ENCODE assay signal across 8 mouse cellular contexts in the genomic region with DNA sequence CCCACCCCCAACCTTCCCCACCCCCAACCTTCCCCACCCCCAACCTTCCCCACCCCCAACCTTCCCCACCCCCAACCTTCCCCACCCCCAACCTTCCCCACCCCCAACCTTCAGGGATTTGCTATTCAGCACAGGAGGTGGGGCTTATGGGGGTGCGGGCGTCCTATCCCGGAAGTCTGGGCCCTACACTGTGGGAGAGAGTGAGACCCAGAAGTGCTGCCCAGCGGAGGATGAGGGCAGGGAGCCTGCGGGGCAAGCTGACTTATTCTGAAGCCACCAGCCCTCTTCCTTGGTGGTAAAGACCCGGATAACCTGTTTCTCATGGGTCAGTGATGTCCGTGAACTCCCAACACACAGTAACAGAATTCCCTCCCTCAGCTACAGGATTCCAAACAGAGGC. TPM values are rescaled to one million over a fixed set of nuclear protein-coding genes. Genes with fewer than 3 reads are reported as not detected.
DNase-seq lines count a peak whose midpoint lies in the region; ATAC-seq and TF ChIP-seq lines count a peak whose summit lies in the region.
"Had no signal": no experiment of that assay in that cellular context is flagged by ENCODE, and none has a peak within 500 bp of the region (broad histone marks: within the 10 kb centered on the region; RNA-seq: fewer than 3 reads in every experiment).

No protein-coding gene starts in this region.

- TF ChIP-seq CTCF in kidney, postnatal 0 days (IDR thresholded peaks at IDR 0.05; ENCODE audit: low read depth), result no peak

- peak overlapping the region; percentile 56 for H3K4me3 ChIP-seq in heart, embryonic 10.5 days
- H3K4me3 ChIP-seq in kidney, postnatal 0 days (replicated peaks; ENCODE audit: low read depth, low read length), result no peak overlapping the region

- no peaks in the 10 kb centered on the region for H3K9me3 ChIP-seq in heart, embryonic 10.5 days
- no peaks in the 10 kb centered on the region for H3K9me3 ChIP-seq in kidney, postnatal 0 days (replicated peaks; ENCODE audit: low read length)

- peaks cover 64% of the 10 kb centered on the region for H3K27me3 ChIP-seq in heart, embryonic 10.5 days (ENCODE audit: insufficient read depth, poor library complexity, severe bottlenecking)
- H3K27me3 ChIP-seq in kidney, postnatal 0 days (ENCODE audit: insufficient read depth, low read length), result no peaks in the 10 kb centered on the region; the same call in 1 of the 2 replicates

- 0 out of 2 replicates have a peak overlapping the region, but pooled peaks have one; percentile 39 for H3K4me2 ChIP-seq in kidney, postnatal 0 days (ENCODE audit: low read length)

- H3K4me1 ChIP-seq in heart, embryonic 10.5 days, result peaks cover 14% of the 10 kb centered on the region
- no peaks in the 10 kb centered on the region for H3K4me1 ChIP-seq in kidney, postnatal 0 days (replicated peaks; ENCODE audit: insufficient read depth, low read length)

- no peak overlapping the region for H3K9ac ChIP-seq in kidney, postnatal 0 days (ENCODE audit: low read depth, low read length)

- whole genome bisulfite sequencing in heart, embryonic 10.5 days, result 1% methylated on average over 7 of the region's 7 CpGs
- WGBS in kidney, postnatal 0 days, result under 1% methylated on average over 7 of the region's 7 CpGs

- peak; percentile 16 for DNase-seq in CD4-positive helper T cell, adult 2 months (ENCODE audit: low read depth, low spot score)
- DNase-seq in adrenal gland, adult 18-20 months (ENCODE audit: low spot score in 2 of 2), result peak; percentile 31 to 34
- DNase-seq in heart, embryonic 10.5 days (ENCODE audit: low spot score), result no peak
- no peak for DNase-seq in kidney, postnatal 0 days (ENCODE audit: low spot score)
- DNase-seq in naive thymus-derived CD4-positive, alpha-beta T cell, adult 2 months (ENCODE audit: low read depth), result peak; percentile 15
- no peak for DNase-seq in layer of hippocampus, adult 9-10 months (ENCODE audit: low spot score)

- ATAC-seq in kidney, postnatal 0 days (replicated peaks; ENCODE audit: low FRiP score, low read depth), result no peak
- no peak for ATAC-seq in frontal cortex, adult (ENCODE audit: low TSS enrichment)

- no peaks in the 10 kb centered on the region for H3K36me3 ChIP-seq in heart, embryonic 10.5 days
- H3K36me3 ChIP-seq in kidney, postnatal 0 days (ENCODE audit: insufficient read depth, low read length), result no peaks in the 10 kb centered on the region

- no peak overlapping the region for H3K27ac ChIP-seq in heart, embryonic 10.5 days
- H3K27ac ChIP-seq in kidney, postnatal 0 days, result no peak overlapping the region

RNA-seq across cellular contexts. Expression of a gene that starts 42.7 kb away (rescaled TPM):
- total RNA-seq in adrenal gland, adult 18-20 months (2021), result not detected
- not detected in 2 replicates for polyA plus RNA-seq in heart, embryonic 10.5 days (2016; fragmentation: Nextera tagmentation; extraction: Ambion mirVana)
- 0.74 and 0.89 TPM in 2 replicates for polyA plus RNA-seq in kidney, postnatal 0 days (2015; fragmentation: Nextera tagmentation; extraction: Ambion mirVana)
- polyA plus RNA-seq: limb, embryonic 11.5 days had no signal

RNA-seq across cellular contexts. Expression of a gene that starts 52.8 kb away (rescaled TPM):
- total RNA-seq in adrenal gland, adult 18-20 months (2021), result 100 to 1,000 TPM in 1 of 2 experiments, 10 to 100 TPM in 1; 75.7 to 130 TPM
- not detected in 2 replicates for polyA plus RNA-seq in heart, embryonic 10.5 days (2016; fragmentation: Nextera tagmentation; extraction: Ambion mirVana)
- not detected in 2 replicates for polyA plus RNA-seq in kidney, postnatal 0 days (2015; fragmentation: Nextera tagmentation; extraction: Ambion mirVana)

RNA-seq across cellular contexts. Expression of a gene that starts 55.3 kb away (rescaled TPM):
- total RNA-seq in adrenal gland, adult 18-20 months (2021), result not detected
- polyA plus RNA-seq in heart, embryonic 10.5 days (2016; fragmentation: Nextera tagmentation; extraction: Ambion mirVana), result not detected in 2 replicates
- polyA plus RNA-seq in kidney, postnatal 0 days (2015; fragmentation: Nextera tagmentation; extraction: Ambion mirVana), result not detected in 2 replicates
- polyA plus RNA-seq: limb, embryonic 11.5 days had no signal

Comparison
In these comparisons a context has a peak if more than half of its experiments do, and no peak if none do; other contexts are left out.
1. DNase-seq: peak in CD4-positive helper T cell, adult 2 months (single experiment), adrenal gland, adult 18-20 months (2 of 2) and naive thymus-derived CD4-positive, alpha-beta T cell, adult 2 months (single experiment); none in heart, embryonic 10.5 days (single experiment), kidney, postnatal 0 days (single experiment) and layer of hippocampus, adult 9-10 months (single experiment).